Mouse (Mus musculus) embryonic facial prominence, embryonic 13.5 days (tissue): ENCODE measurements around the gene Tpd52l2. TPM values are rescaled to one million over a fixed set of nuclear protein-coding genes. Genes with fewer than 3 reads are reported as not detected.
A peak's percentile ranks its signal among the peaks of the same experiment; 100 is the strongest.

ENCODE experiments used
- ATAC-seq: fragments of 200-750 bp; cut with Nextera tagmentation; 2 replicates; pipeline ENCODE4 v1.8.0; 2017; ENCODE audit warnings: low read depth; ENCODE audit not compliant: insufficient number of reproducible peaks, insufficient read depth, low FRiP score, low TSS enrichment
- H3K27ac ChIP-seq: fragments of 300-500 bp; sonication (generic); 2 replicates; pipeline ENCODE4 v1.5.1; 2015; ENCODE audit warnings: moderate library complexity, mild to moderate bottlenecking, inconsistent platforms
- H3K27me3 ChIP-seq: fragments of 300-500 bp; sonication (generic); 2 replicates; pipeline ENCODE4 v1.6.1; 2015; ENCODE audit warnings: mild to moderate bottlenecking, inconsistent platforms
- H3K36me3 ChIP-seq: fragments of 300-500 bp; sonication (generic); 2 replicates; pipeline ENCODE4 v1.6.1; 2015; ENCODE audit warnings: mild to moderate bottlenecking, inconsistent platforms
- H3K4me1 ChIP-seq: fragments of 300-500 bp; sonication (generic); 2 replicates; pipeline ENCODE4 v1.6.1; 2015; ENCODE audit warnings: inconsistent platforms
- H3K4me2 ChIP-seq: fragments of 300-500 bp; sonication (generic); 2 replicates; pipeline ENCODE4 v1.6.1; 2015; ENCODE audit warnings: moderate library complexity, mild to moderate bottlenecking, inconsistent platforms
- H3K4me3 ChIP-seq: fragments of 300-500 bp; sonication (generic); 2 replicates; pipeline ENCODE4 v1.5.1; 2015; ENCODE audit warnings: mild to moderate bottlenecking, inconsistent platforms
- H3K9ac ChIP-seq: fragments of 300-500 bp; sonication (generic); 2 replicates; pipeline ENCODE4 v1.6.1; 2015; ENCODE audit warnings: mild to moderate bottlenecking, inconsistent platforms
- H3K9me3 ChIP-seq: fragments of 300-500 bp; sonication (generic); 2 replicates; pipeline ENCODE4 v1.6.1; 2016; ENCODE audit warnings: inconsistent platforms
- WGBS: fragments of 180-500 bp; shearing (Covaris S2); methylation state at CpG from one replicate; pipeline ENCODE4 v1.1.7; 2015; ENCODE audit warnings: mixed read lengths; 5-methylcytosine and 5-hydroxymethylcytosine counted together
- polyA plus RNA-seq: library from polyadenylated mRNA; unstranded; fragments of >200 nt; fragmentation: Nextera tagmentation; extraction: Ambion mirVana; gene quantifications from 2 replicates; pipeline ENCODE4 v1.2.1, GENCODE M21; 2015

The Tpd52l2 gene
- 156 and 168 TPM in 2 replicates for polyA plus RNA-seq

DNA sequence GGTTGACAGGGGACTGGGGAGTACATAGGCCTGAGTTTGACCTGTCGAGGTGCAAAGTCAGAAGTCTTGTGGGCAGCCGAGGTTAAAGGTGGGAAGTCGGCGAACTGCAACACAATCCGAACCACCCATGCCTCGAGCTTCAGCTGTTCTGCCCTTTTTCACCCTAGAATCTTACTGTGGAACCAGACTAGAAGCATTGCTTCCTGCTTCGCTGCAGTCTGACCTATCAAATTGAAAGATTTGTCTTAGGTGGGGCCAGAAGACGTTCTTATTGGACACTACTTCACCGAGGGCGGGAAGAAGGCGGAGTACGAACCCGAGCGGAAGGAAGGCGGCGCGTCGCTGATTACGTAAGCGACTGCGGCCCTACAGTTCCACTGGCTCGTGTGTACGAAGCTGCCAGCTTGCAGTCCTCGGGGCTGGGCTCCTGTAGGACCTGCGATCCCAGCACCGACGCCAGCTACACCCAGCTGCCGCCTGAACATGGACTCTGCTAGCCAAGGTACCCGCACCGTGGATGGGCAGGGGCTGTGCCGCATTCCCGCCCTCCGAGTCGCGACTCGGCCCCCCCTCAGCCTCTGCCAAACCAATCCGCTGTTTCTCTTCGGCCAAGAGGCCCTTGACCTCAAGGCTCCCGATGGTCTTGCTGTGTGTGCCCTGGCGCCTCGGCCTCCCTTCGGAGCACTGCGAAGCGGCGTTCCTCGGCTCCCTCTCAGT, at the start of gene Tpd52l2:
Gene Tpd52l2, plus strand, starts transcription at position 312 of the 717 bp plus-strand sequence.
- peaks cover 29% of the 10 kb centered on the region for H3K36me3 ChIP-seq
- under 1% methylated on average over 46 of the region's 46 CpGs for WGBS
- ATAC-seq, result peak; percentile 92
- H3K4me2 ChIP-seq, result peak within 1 kb of the TSS; percentile 92
- no peaks in the 10 kb centered on the region for H3K27me3 ChIP-seq
- peak within 1 kb of the TSS; percentile 90 for H3K4me3 ChIP-seq
- H3K9ac ChIP-seq, result peak within 1 kb of the TSS; percentile 97
- peak within 1 kb of the TSS; percentile 93 for H3K27ac ChIP-seq
- H3K4me1 ChIP-seq, result peaks cover 12% of the 10 kb centered on the region
- no peaks in the 10 kb centered on the region for H3K9me3 ChIP-seq

DNA sequence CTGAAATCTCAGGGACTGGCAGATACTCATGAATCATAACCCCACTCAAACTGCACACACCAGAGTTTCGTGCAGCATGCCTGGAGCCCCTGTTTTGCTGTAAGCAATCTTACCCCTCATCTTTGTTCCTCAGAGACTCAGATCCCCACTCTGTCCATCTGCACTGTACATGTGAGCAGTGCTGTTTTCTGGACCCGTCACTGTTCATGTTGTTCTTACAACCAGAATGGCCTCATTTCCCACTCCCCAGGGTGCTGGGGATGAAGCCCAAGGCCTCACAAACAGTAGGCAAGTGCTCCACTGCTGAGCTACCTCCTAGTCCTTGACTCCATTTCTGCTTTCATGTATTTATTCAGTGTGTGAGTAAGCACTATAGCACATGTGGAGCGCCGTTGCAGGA, 44.8 kb upstream of the Tpd52l2 start:
- Histone ChIP-seq H3K27me3 (peaks cover 8% of the 10 kb centered on the region), H3K36me3 (no peaks in the 10 kb centered on the region), H3K9ac (no peak overlapping the region), H3K4me1 (no peaks in the 10 kb centered on the region), H3K4me2 (no peak overlapping the region), H3K27ac (no peak overlapping the region), H3K9me3 (no peaks in the 10 kb centered on the region; the same call in 1 of the 2 replicates), H3K4me3 (no peak overlapping the region)
- no peak for ATAC-seq
- 75% methylated on average over 4 of the region's 4 CpGs for whole genome bisulfite sequencing

DNA sequence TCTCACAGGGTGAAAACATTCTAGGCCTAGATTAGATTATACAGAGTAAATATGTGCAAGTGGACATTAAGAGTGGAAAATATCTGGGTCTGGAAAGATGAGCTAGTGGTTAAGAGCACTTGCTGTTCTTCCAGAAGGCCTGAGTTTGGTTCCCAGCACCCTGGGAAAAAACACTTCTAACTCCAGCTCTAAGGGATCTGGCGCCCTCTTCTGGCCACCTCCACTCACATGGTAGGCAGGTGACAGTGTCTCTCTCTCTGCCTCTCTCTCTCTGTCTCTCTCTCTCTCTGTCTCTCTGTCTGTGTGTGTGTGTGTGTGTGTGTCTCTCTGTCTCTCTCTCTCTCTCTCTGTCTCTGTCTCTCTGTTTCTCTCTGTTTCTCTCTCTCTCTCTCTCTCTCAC, 43.7 kb upstream of the Tpd52l2 start:
- Histone ChIP-seq H3K4me1 (peaks cover 5% of the 10 kb centered on the region; the same call in 1 of the 2 replicates), H3K36me3 (no peaks in the 10 kb centered on the region), H3K9me3 (no peaks in the 10 kb centered on the region; the same call in 1 of the 2 replicates), H3K4me3 (no peak overlapping the region), H3K9ac (no peak overlapping the region), H3K4me2 (no peak overlapping the region), H3K27ac (no peak overlapping the region), H3K27me3 (peaks cover 18% of the 10 kb centered on the region)
- no peak for ATAC-seq
- WGBS, result 44% methylated on average over 1 of the region's 1 CpGs

DNA sequence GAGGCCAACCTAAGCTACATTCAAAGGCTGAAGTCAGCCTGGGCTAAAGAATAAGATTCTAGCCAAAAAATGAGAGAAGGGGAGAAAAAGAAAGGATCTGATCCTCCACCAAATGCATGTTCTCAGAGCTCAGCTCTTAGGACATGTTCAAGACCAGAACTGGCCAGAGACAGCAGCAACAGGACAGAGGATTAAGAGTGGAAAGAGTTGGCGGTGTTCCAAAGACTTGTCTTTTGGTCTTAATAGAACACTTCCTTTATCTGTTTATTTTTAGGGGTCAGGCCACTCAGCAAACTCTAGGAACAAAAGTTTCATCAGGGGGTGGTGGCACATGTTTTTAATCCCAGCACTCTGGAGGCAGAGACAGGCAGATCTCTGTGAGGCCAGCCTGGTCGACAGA, 41.0 kb upstream of the Tpd52l2 start:
- Histone ChIP-seq H3K27ac (no peak overlapping the region), H3K27me3 (peaks cover 42% of the 10 kb centered on the region), H3K4me1 (peaks cover 19% of the 10 kb centered on the region), H3K36me3 (no peaks in the 10 kb centered on the region), H3K4me3 (no peak overlapping the region), H3K9ac (no peak overlapping the region), H3K9me3 (no peaks in the 10 kb centered on the region; the same call in 1 of the 2 replicates), H3K4me2 (no peak overlapping the region)
- WGBS, result 71% methylated on average over 2 of the region's 2 CpGs
- ATAC-seq, result no peak

DNA sequence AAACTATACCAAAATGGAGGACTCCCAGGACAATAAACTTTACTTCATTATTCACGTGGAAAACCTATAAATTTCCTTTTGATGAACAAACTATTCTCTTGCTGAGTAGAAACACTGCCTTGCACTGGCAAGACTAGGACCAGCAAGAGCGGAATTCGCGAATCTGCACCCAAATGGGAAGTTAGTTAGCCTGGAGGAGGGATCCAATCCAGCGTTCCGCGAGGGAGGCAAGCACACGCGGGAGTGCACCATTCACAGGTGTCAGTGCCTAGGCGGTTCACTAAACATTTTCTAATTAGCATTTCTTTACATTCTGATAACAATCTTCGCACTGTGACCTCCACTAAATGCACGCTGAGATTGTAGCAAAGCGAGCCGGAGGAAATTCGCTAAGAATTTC, 39.1 kb upstream of the Tpd52l2 start:
- no peak overlapping the region for H3K9ac ChIP-seq
- H3K4me1 ChIP-seq, result peaks cover 19% of the 10 kb centered on the region
- no peaks in the 10 kb centered on the region; the same call in 1 of the 2 replicates for H3K9me3 ChIP-seq
- H3K36me3 ChIP-seq, result no peaks in the 10 kb centered on the region
- H3K4me3 ChIP-seq, result peak overlapping the region; percentile 85
- peaks cover 60% of the 10 kb centered on the region for H3K27me3 ChIP-seq
- WGBS, result 3% methylated on average over 15 of the region's 15 CpGs
- no peak overlapping the region for H3K27ac ChIP-seq
- ATAC-seq, result no peak
- peak overlapping the region; percentile 100 for H3K4me2 ChIP-seq

DNA sequence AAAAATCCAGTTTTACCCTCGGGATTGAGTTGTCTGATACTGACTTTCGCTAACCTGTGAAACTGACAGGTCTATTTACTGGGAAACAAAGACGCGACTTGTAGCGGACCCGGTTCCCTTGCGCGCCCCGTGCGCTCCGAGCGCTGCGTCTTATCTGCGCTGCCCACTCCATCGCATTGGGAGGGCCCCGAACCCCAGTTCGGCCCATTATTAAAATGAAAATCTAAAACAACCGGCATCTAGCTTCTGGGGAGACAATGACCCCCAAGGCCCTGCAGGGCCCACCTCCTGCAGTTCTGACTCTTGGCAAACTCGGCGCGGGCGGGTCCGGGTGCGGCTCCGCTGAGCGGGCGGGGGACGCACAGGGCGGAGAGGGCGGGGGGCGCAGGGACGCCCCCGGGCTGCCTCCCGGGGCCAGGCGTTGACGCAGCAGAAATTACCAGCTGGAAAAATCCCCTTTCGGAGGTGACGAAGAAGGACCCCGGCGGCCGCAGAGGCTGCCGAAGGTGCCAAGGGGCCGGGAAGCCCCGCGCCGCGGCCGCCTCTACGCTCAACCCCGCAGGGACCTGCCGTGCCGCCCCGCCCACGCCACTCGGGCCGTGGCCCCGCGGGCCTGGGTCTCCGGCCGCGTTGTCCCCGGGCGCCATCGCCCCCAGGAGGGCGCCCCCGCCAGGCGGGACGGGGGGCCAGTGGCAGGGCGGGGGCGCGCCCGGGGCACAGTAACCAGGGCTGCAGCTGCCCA, 38.4 kb upstream of the Tpd52l2 start:
- no peak for ATAC-seq
- H3K9me3 ChIP-seq, result no peaks in the 10 kb centered on the region
- under 1% methylated on average over 63 of the region's 72 CpGs for WGBS
- peak overlapping the region; percentile 85 for H3K4me3 ChIP-seq
- peaks cover 68% of the 10 kb centered on the region for H3K27me3 ChIP-seq
- no peaks in the 10 kb centered on the region for H3K36me3 ChIP-seq
- peak overlapping the region; percentile 100 for H3K4me2 ChIP-seq
- H3K9ac ChIP-seq, result peak overlapping the region; percentile 73
- peaks cover 19% of the 10 kb centered on the region for H3K4me1 ChIP-seq
- H3K27ac ChIP-seq, result no peak overlapping the region

DNA sequence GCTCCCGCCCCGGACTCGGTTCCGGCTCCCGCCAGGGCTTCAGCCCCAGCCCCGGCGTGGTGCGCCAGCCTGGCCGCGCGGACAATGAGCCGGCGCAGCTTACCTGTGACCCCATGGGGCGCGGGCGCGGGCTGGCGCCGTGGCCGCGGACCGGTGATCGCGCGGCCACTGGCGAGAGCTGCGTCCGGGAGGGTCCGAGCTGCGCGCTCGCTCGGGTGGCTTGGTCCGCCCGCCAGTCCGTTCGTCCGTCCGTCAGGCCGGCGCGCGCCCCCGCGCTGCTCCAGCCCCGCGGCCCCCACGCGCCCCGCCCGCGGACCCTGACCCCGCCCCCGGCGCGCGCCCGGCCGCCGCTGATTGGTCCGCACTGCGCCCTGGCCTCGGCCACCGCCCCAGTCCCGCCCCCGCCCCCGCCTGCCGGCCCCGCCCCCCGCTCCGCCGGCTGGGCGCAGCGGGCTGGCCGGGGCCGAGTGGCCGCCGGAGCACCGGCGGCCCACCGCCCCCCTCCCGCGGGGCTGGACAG, 37.7 kb upstream of the Tpd52l2 start, which contains the start of gene Zbtb46:
Gene Zbtb46, minus strand, starts transcription at position 274 of the 520 bp plus-strand sequence.
- peak; percentile 86 for ATAC-seq
- Histone ChIP-seq H3K4me3 (peak within 1 kb of the TSS; percentile 85), H3K4me2 (peak within 1 kb of the TSS; percentile 100), H3K9ac (peak within 1 kb of the TSS; percentile 73), H3K27me3 (peaks cover 71% of the 10 kb centered on the region), H3K36me3 (no peaks in the 10 kb centered on the region), H3K9me3 (no peaks in the 10 kb centered on the region), H3K27ac (no peak within 1 kb of the TSS), H3K4me1 (peaks cover 19% of the 10 kb centered on the region)
- WGBS, result under 1% methylated on average over 72 of the region's 83 CpGs

DNA sequence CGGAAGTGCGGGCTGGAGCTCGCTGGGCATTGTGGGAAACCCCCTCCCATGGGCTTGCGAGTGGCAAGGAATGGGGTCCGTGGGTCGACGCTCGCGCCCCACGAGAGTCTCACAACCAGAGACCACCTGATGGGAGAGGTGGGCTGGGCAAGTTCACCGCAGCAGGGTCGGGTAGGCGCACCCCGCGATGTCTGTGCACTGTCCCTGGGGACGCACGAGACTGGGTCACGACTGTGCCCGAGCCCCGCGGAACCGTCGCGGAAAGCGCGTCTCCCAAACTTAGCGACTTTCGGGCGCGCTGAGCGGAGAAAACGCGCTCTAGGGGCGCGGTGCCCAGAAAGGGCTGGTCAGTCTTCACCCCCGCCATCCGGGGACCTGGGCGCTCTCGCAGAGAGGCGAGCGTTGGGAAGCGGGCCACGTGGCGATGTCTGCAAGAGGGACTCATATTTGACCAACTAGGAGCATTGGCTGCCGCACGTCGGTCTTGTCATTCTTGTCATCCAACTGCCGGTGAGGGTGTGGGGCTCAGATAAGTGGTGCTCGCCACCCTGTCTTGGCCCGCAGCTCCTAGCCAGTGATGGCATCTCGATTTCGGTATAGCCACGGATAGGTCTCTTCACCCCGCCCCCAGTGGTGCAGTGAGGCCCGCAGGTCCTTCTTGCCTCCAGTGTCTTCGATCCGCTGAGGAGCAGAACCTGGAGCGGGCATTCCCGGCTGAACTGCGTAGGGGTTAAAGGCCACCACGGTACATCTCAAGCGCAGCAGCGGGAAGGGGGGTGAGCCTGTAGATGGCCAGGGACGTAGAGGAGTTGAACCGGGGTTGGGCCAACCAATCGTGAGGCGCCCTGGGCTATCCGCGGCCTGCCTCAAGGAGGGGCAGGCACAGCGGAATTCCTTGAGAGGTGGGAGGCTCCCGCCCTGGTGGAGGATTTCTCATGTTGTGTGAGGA, 37.0 kb upstream of the Tpd52l2 start:
- peak overlapping the region; percentile 85 for H3K4me3 ChIP-seq
- peak overlapping the region; percentile 73 for H3K9ac ChIP-seq
- WGBS, result under 1% methylated on average over 71 of the region's 71 CpGs
- H3K27ac ChIP-seq, result no peak overlapping the region
- peaks cover 78% of the 10 kb centered on the region for H3K27me3 ChIP-seq
- no peaks in the 10 kb centered on the region for H3K9me3 ChIP-seq
- peak overlapping the region; percentile 100 for H3K4me2 ChIP-seq
- H3K36me3 ChIP-seq, result no peaks in the 10 kb centered on the region
- peak; percentile 65; the same call in 1 of the 2 replicates for ATAC-seq
- peaks cover 19% of the 10 kb centered on the region for H3K4me1 ChIP-seq

DNA sequence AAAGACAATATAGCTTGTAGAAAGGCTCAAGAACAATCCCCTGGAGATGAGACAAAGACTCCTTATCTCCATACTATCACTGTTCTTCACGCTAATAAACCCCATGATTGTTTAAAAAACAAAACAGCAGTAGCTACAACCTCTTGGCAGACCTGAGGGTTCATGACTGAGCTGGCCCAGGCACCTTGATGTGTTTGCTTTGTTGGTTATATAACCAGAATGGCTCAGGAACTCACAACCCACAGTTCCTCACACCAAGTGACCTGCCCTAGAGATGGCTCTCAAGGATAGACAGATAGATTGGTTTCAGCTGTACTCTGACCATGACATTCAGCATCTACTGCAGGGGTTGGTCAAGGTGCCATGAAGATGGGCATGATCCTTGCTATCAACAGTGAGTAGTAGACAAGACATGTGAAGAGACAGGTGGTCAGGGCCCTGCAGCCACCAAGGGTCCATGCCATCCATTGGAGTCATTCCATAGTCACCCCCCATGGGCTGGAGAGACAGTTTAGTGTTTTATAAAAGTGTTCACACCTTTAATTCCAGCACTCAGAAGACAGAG, 35.3 kb upstream of the Tpd52l2 start:
- no peak for ATAC-seq
- H3K27me3 ChIP-seq, result peaks cover 76% of the 10 kb centered on the region
- no peak overlapping the region for H3K4me2 ChIP-seq
- no peak overlapping the region for H3K4me3 ChIP-seq
- no peaks in the 10 kb centered on the region for H3K36me3 ChIP-seq
- no peaks in the 10 kb centered on the region for H3K9me3 ChIP-seq
- H3K4me1 ChIP-seq, result peaks cover 19% of the 10 kb centered on the region
- H3K27ac ChIP-seq, result no peak overlapping the region
- H3K9ac ChIP-seq, result no peak overlapping the region
- 97% methylated on average over 1 of the region's 1 CpGs for WGBS

DNA sequence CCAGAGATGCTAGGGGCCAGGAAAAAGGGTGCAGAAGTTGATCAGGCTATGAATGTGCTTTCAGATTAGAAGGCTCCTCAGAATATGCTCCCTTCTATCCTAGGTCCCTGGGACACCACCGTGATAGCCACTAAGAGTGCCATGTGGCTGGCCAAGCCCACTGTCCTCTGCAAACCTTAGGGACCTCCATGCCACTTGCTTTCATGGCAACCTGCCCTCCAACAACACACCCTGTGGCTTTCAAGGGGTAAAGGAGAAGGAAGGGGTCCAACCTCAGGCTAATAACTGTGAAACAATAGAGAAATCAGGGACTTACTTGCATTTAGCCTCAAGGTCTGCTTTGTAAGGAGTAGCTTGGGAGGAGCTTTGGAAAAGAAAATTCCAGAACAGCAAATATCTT, 34.3 kb upstream of the Tpd52l2 start:
- Histone ChIP-seq H3K9ac (no peak overlapping the region), H3K4me2 (no peak overlapping the region), H3K36me3 (no peaks in the 10 kb centered on the region), H3K27ac (no peak overlapping the region), H3K9me3 (no peaks in the 10 kb centered on the region), H3K27me3 (peaks cover 66% of the 10 kb centered on the region), H3K4me1 (peaks cover 19% of the 10 kb centered on the region), H3K4me3 (no peak overlapping the region)
- ATAC-seq, result no peak
- 88% methylated on average over 1 of the region's 1 CpGs for WGBS
